Mouse (Mus musculus): ENCODE measurements around the gene Lrp2bp. TPM values are rescaled to one million over a fixed set of nuclear protein-coding genes. Genes with fewer than 3 reads are reported as not detected.

Lrp2bp gene
- polyA plus RNA-seq (2012; rRNA removed; ENCODE audit: low replicate concordance): 0.06 TPM in 1 of 2 replicates, not detected in the other

GRCm38 (mm10) chr8:45999138-45999783, at the start of gene Lrp2bp:
Gene Lrp2bp (plus strand): TSS chr8:45999303.

GRCm38 (mm10) chr8:45975126-45975836, 23.8 kb upstream of the Lrp2bp start, which contains the start of the genes 1700029J07Rik and Ufsp2:
Gene 1700029J07Rik (minus strand): TSS chr8:45975252.
Gene Ufsp2 (plus strand): TSS chr8:45975528.

GRCm38 (mm10) chr8:46005596-46005995, 6.5 kb downstream of the Lrp2bp start, which contains the start of gene Ankrd37:
Gene Ankrd37 (minus strand): TSS chr8:46005707.

Other genes with a start within 250 kb of the Lrp2bp start
- gene Pdlim3, start 113.8 kb upstream of the Lrp2bp start, polyA plus RNA-seq (2012; rRNA removed; ENCODE audit: low replicate concordance): 41.7 and 65.4 TPM in 2 replicates
- 0.05 TPM in 1 of 2 replicates, not detected in the other for gene Ccdc110, start 64.7 kb upstream of the Lrp2bp start, polyA plus RNA-seq (2012; rRNA removed; ENCODE audit: low replicate concordance)
- 0.06 TPM in 1 of 2 replicates, not detected in the other for gene 1700029J07Rik, start 24.1 kb upstream of the Lrp2bp start, polyA plus RNA-seq (2012; rRNA removed; ENCODE audit: low replicate concordance)
- gene Ufsp2, start 23.8 kb upstream of the Lrp2bp start, polyA plus RNA-seq (2012; rRNA removed; ENCODE audit: low replicate concordance): 3.1 and 4.7 TPM in 2 replicates
- gene Ankrd37, start 6.4 kb downstream of the Lrp2bp start, polyA plus RNA-seq (2012; rRNA removed; ENCODE audit: low replicate concordance): 6.0 and 7.7 TPM in 2 replicates
- 0.65 and 0.70 TPM in 2 replicates for gene Cfap97, start 152.5 kb downstream of the Lrp2bp start, polyA plus RNA-seq (2012; rRNA removed; ENCODE audit: low replicate concordance)
- 4.5 and 8.5 TPM in 2 replicates for gene Snx25, start 152.9 kb downstream of the Lrp2bp start, polyA plus RNA-seq (2012; rRNA removed; ENCODE audit: low replicate concordance)
- 71.3 and 78.1 TPM in 2 replicates for gene Slc25a4, start 212.0 kb downstream of the Lrp2bp start, polyA plus RNA-seq (2012; rRNA removed; ENCODE audit: low replicate concordance)

Measured in duodenum, adult 2 months (tissue).